Mouse (Mus musculus) MEL (cell line): ENCODE measurements around the gene Stra6. TPM values are rescaled to one million over a fixed set of nuclear protein-coding genes. Genes with fewer than 3 reads are reported as not detected.

ENCODE experiments used
- DNase-seq: peaks from one replicate; pipeline ENCODE4 v3.0.0; 2011; ENCODE audit warnings: low read depth, low spot score
- H3K27ac ChIP-seq: 2 replicates; pipeline ENCODE4 v1.5.1; 2012; ENCODE audit warnings: low read depth, mild to moderate bottlenecking, control low read depth, low read length, moderate library complexity; ENCODE audit not compliant: control insufficient read depth
- H3K27me3 ChIP-seq, 2 experiments: fragments of 150-350 bp in 1 of 2; sonication (generic) in 1 of 2; 2 replicates each; pipeline ENCODE4 v1.6.1; 2012; ENCODE audit warnings: low read length in 2 of 2, mild to moderate bottlenecking in 2 of 2, improper control_type of control experiment in 1 of 2, moderate library complexity in 1 of 2; ENCODE audit not compliant: insufficient read depth in 2 of 2, control insufficient read depth in 1 of 2
- H3K36me3 ChIP-seq, 2 experiments: 2 replicates each; pipeline ENCODE4 v1.6.1; 2012 to 2014; ENCODE audit warnings: low read length in 2 of 2, improper control_type of control experiment in 1 of 2, inconsistent platforms in 1 of 2, mild to moderate bottlenecking in 1 of 2; ENCODE audit not compliant: insufficient read depth in 2 of 2, control insufficient read depth in 1 of 2
- H3K4me1 ChIP-seq, 2 experiments: fragments of 150-350 bp in 1 of 2; sonication (generic) in 1 of 2; 2 replicates each; pipeline ENCODE4 v1.6.1; 2012; ENCODE audit warnings: low read length in 2 of 2, improper control_type of control experiment in 1 of 2, mild to moderate bottlenecking in 1 of 2; ENCODE audit not compliant: insufficient read depth in 2 of 2, control insufficient read depth in 1 of 2
- H3K4me3 ChIP-seq, 2 experiments: fragments of 150-350 bp in 1 of 2; sonication (generic) in 1 of 2; 2 replicates each; pipeline ENCODE4 v1.5.1; 2012; ENCODE audit warnings: low read depth in 2 of 2, low read length in 2 of 2, mild to moderate bottlenecking in 2 of 2, moderate library complexity in 2 of 2, control low read depth in 1 of 2, improper control_type of control experiment in 1 of 2; ENCODE audit not compliant: control insufficient read depth in 1 of 2, insufficient read depth in 1 of 2
- H3K79me2 ChIP-seq: 2 replicates; pipeline ENCODE4 v1.6.1; 2012; ENCODE audit warnings: mild to moderate bottlenecking, low read length, moderate library complexity; ENCODE audit not compliant: control insufficient read depth, poor library complexity, insufficient read depth
- H3K9ac ChIP-seq: 2 replicates; pipeline ENCODE4 v1.6.1; 2012; ENCODE audit warnings: low read depth, mild to moderate bottlenecking, control low read depth, low read length, moderate library complexity; ENCODE audit not compliant: control insufficient read depth, poor library complexity, severe bottlenecking
- H3K9me3 ChIP-seq: fragments of 150-350 bp; sonication (generic); replicated peaks from 2 replicates; pipeline ENCODE4 v1.6.1; 2012; ENCODE audit warnings: mild to moderate bottlenecking, low read length, improper control_type of control experiment, moderate library complexity; ENCODE audit not compliant: insufficient read depth
- CHD2 ChIP-seq: IDR thresholded peaks from 2 replicates; pipeline ENCODE4 v1.6.1; 2011; ENCODE audit warnings: low read length, improper control_type of control experiment
- E2F4 ChIP-seq: IDR thresholded peaks from 2 replicates; pipeline ENCODE4 v1.6.1; 2011; ENCODE audit warnings: low read depth, low read length, improper control_type of control experiment, borderline replicate concordance
- GATA1 ChIP-seq: IDR thresholded peaks from 2 replicates; pipeline ENCODE4 v1.6.1; 2011; ENCODE audit warnings: low read depth, low read length, improper control_type of control experiment
- JUND ChIP-seq: IDR thresholded peaks from 2 replicates; pipeline ENCODE4 v1.6.1; 2011; ENCODE audit warnings: low read depth, mild to moderate bottlenecking, improper control_type of control experiment, low read length
- KAT2A ChIP-seq: conservative IDR thresholded peaks from 2 replicates; pipeline ENCODE4 v1.6.1; 2012; ENCODE audit warnings: low read depth, low read length, improper control_type of control experiment, inconsistent platforms
- MAZ ChIP-seq: IDR thresholded peaks from 2 replicates; pipeline ENCODE4 v1.6.1; 2012; ENCODE audit warnings: low read depth, mild to moderate bottlenecking, inconsistent platforms, low read length, improper control_type of control experiment
- MEF2A ChIP-seq: IDR thresholded peaks from 2 replicates; pipeline ENCODE4 v1.6.1; 2014; ENCODE audit warnings: low read depth, mild to moderate bottlenecking, inconsistent platforms, low read length, improper control_type of control experiment; ENCODE audit not compliant: poor library complexity, insufficient replicate concordance, severe bottlenecking; ENCODE audit errors: extremely low read depth
- MXI1 ChIP-seq: IDR thresholded peaks from 2 replicates; pipeline ENCODE4 v1.6.1; 2011; ENCODE audit warnings: mild to moderate bottlenecking, low read depth, low read length, improper control_type of control experiment
- MYB ChIP-seq: IDR thresholded peaks from 2 replicates; pipeline ENCODE4 v1.6.1; 2011; ENCODE audit warnings: mild to moderate bottlenecking, low read depth, low read length, improper control_type of control experiment
- POLR2A ChIP-seq, 2 experiments: IDR thresholded peaks; 2 replicates each; pipeline ENCODE4 v1.6.1; 2011 to 2012; ENCODE audit warnings: low read length in 2 of 2, mild to moderate bottlenecking in 2 of 2, control low read depth in 1 of 2, improper control_type of control experiment in 1 of 2, low read depth in 1 of 2, moderate library complexity in 1 of 2; ENCODE audit not compliant: control insufficient read depth in 1 of 2, insufficient read depth in 1 of 2, poor library complexity in 1 of 2
- POLR2AphosphoS5 ChIP-seq: IDR thresholded peaks from 2 replicates; pipeline ENCODE4 v1.6.1; 2012; ENCODE audit warnings: low read depth, borderline replicate concordance, mild to moderate bottlenecking, inconsistent platforms, low read length, moderate library complexity, mixed read lengths
- SMC3 ChIP-seq: IDR thresholded peaks from 2 replicates; pipeline ENCODE4 v1.6.1; 2011; ENCODE audit warnings: low read depth, low read length, improper control_type of control experiment
- TAL1 ChIP-seq: IDR thresholded peaks from 2 replicates; pipeline ENCODE4 v1.6.1; 2012; ENCODE audit warnings: mild to moderate bottlenecking, inconsistent platforms, low read length, moderate library complexity, mixed read lengths
- TBP ChIP-seq: IDR thresholded peaks from 2 replicates; pipeline ENCODE4 v1.8.0; 2011; ENCODE audit warnings: low read depth, low read length, improper control_type of control experiment
- TCF12 ChIP-seq: IDR thresholded peaks from 2 replicates; pipeline ENCODE4 v1.6.1; 2014; ENCODE audit warnings: low read depth, mild to moderate bottlenecking, inconsistent platforms, low read length, improper control_type of control experiment, moderate library complexity
- UBTF ChIP-seq: IDR thresholded peaks from 2 replicates; pipeline ENCODE4 v1.6.1; 2012; ENCODE audit warnings: low read depth, mild to moderate bottlenecking, inconsistent platforms, low read length, improper control_type of control experiment, moderate library complexity, borderline replicate concordance; ENCODE audit not compliant: insufficient read depth
- USF1 ChIP-seq: IDR thresholded peaks from 2 replicates; pipeline ENCODE4 v1.6.1; 2014; ENCODE audit warnings: low read depth, mild to moderate bottlenecking, inconsistent platforms, low read length, improper control_type of control experiment, moderate library complexity
- ZKSCAN1 ChIP-seq: IDR thresholded peaks from 2 replicates; pipeline ENCODE4 v1.6.1; 2012; ENCODE audit warnings: low read depth, mild to moderate bottlenecking, inconsistent platforms, low read length, improper control_type of control experiment, moderate library complexity
- ZMIZ1 ChIP-seq: IDR thresholded peaks from 2 replicates; pipeline ENCODE4 v1.6.1; 2012; ENCODE audit warnings: low read depth, mild to moderate bottlenecking, inconsistent platforms, low read length, improper control_type of control experiment, moderate library complexity
- polyA plus RNA-seq, 2 experiments: library from polyadenylated mRNA; stranded (reverse) in 1 of 2; unstranded in 1 of 2; fragments of >175 nt in 1 of 2; fragments of >200 nt in 1 of 2; gene quantifications; 2 replicates each; pipeline versions ENCODE4 v1.2.1 to v1.2.4; 2012; ENCODE audit warnings: low replicate concordance in 2 of 2, low read depth in 1 of 2; ENCODE audit not compliant: insufficient read length in 2 of 2, insufficient read depth in 1 of 2, missing spikeins in 1 of 2
- total RNA-seq: library from RNA; depleted of rRNA; stranded (reverse); fragments of 300-350 nt; gene quantifications from 2 replicates; pipeline ENCODE4 v1.2.3, GENCODE M21; 2012

The Stra6 gene
- total and polyA plus RNA-seq, 3 experiments: not detected

DNA sequence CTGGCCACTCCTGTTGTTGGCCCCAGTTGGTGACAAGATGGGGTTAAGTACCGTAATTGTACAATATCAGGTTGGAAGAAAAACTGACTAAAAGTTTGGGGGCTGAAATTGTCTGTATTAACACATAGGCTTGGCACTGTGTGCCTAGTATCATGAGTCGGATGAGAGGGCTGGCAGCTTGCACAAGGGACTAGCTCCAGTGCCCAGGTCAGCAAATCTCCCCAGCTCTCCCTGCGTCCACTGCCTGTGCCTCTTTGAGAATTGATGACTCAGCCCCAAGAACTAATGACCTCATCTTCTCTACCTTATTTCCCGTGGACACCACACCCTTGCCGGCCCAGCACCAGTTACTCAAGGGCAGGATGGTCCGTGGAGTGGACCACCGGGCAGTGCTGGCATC lies 13.7 kb upstream of the Stra6 start:
- Histone ChIP-seq H3K4me1 (no peaks in the 10 kb centered on the region), H3K27ac (no peak overlapping the region), H3K9ac (no peak overlapping the region), H3K79me2 (no peaks in the 10 kb centered on the region), H3K4me3 (no peak overlapping the region), H3K36me3 (no peaks in the 10 kb centered on the region), H3K27me3 (peaks cover 0 to 12% of the 10 kb centered on the region in 2 experiments), H3K9me3 (no peaks in the 10 kb centered on the region)
- no peak for TF ChIP-seq ZKSCAN1
- no peak for TF ChIP-seq SMC3
- no peak for TF ChIP-seq MEF2A
- TF ChIP-seq JUND: no peak
- no peak for TF ChIP-seq ZMIZ1
- TF ChIP-seq GATA1: no peak
- TF ChIP-seq POLR2AphosphoS5: no peak
- TF ChIP-seq POLR2A (IDR thresholded peaks at IDR 0.05; ENCODE audit: control insufficient read depth in 1 of 2, insufficient read depth in 1 of 2, low read depth in 1 of 2, low read length in 2 of 2, poor library complexity in 1 of 2): no peak
- TF ChIP-seq MXI1: no peak
- no peak for TF ChIP-seq USF1
- no peak for TF ChIP-seq UBTF
- no peak for TF ChIP-seq KAT2A
- no peak for TF ChIP-seq TBP
- TF ChIP-seq MYB: no peak
- no peak for TF ChIP-seq E2F4
- no peak for TF ChIP-seq MAZ
- no peak for DNase-seq

DNA sequence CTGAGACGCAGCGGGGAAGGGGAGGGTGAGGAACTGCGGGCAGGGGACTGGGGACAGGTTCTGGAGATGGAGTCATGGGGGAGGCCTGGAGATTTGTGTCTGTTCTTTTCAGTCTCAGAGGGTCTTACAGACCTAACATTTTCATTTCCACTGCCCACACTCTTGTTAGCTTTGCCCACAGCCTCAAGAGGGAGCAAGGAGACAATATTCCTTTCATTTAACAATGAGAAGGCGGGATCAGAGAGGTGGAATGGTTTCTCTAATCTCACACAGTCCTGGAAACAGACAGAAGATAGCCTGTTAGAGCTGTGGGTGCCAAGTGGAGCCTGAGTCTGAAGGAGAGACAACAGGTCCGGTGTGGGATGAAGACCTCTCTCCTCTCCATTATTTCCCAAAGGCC lies 11.7 kb upstream of the Stra6 start:
- H3K4me1 ChIP-seq: no peaks in the 10 kb centered on the region
- peaks cover 0 to 8% of the 10 kb centered on the region in 2 experiments for H3K27me3 ChIP-seq
- no peak for TF ChIP-seq TCF12
- no peak for TF ChIP-seq UBTF
- no peak for TF ChIP-seq SMC3
- no peak for TF ChIP-seq TAL1
- TF ChIP-seq JUND: no peak
- TF ChIP-seq CHD2: no peak
- no peak for TF ChIP-seq MXI1
- TF ChIP-seq USF1: no peak
- TF ChIP-seq, all 39 proteins: peak for 0
- Histone ChIP-seq H3K36me3 (no peaks in the 10 kb centered on the region), H3K79me2 (no peaks in the 10 kb centered on the region), H3K27ac (no peak overlapping the region), H3K9ac (no peak overlapping the region), H3K4me3 (no peak overlapping the region), H3K9me3 (no peaks in the 10 kb centered on the region)
- no peak for DNase-seq
